Mouse (Mus musculus) heart, postnatal 0 days (tissue): ENCODE data around the gene Kansl1.

Experiments
- CTCF ChIP-seq: IDR thresholded peaks from 2 replicates; pipeline ENCODE4 v1.5.1; 2016; ENCODE audit warnings: antibody characterized with exemption, control low read depth, low read depth
- EP300 ChIP-seq: IDR thresholded peaks from 2 replicates; pipeline ENCODE4 v1.6.1; 2016; ENCODE audit warnings: antibody characterized with exemption, low read depth

GRCm38 (mm10) chr11:104334946-104335345, 133.7 kb downstream of the Kansl1 start:
- TF ChIP-seq EP300 (no peak), CTCF (no peak)
